In the genomic region with DNA sequence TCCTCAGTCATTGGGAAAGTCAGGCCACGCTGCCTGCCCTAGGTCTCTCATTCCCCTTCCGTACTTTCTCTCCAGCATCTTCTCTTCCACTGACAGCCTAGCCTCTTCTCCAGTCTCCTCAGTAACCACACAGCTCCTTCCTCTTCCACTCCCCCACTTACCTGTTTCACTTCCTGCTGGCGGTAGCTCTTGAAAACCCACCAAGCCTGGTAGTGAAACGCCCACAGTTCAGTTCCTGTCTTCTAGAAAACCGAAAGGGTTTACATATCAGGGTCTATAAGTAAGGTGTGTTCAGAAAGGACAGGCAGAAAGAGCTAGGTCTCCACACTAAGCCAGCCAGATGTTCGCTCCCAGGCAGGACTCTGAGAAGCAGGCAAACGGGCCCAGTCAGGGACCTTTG, we compare ENCODE assay signal across 1 mouse cellular context.
TF ChIP-seq lines count a peak whose summit lies in the region.

No protein-coding gene starts in this region.

TF ChIP-seq in CH12.LX, 34 proteins besides CTCF, POLR2A, EP300 and RAD21 (continued from another document):
- TF ChIP-seq MAX (IDR thresholded peaks at IDR 0.05; ENCODE audit: low read length) (no peak), RCOR1 (conservative IDR thresholded peaks at IDR 0.05; ENCODE audit: low read depth, low read length) (peak; percentile 76; the same call in 1 of the 2 replicates), IRF4 (IDR thresholded peaks at IDR 0.05; ENCODE audit: low read depth, low read length) (peak; percentile 93), POLR2AphosphoS2 (IDR thresholded peaks at IDR 0.05; ENCODE audit: low read depth, low read length) (no peak), NRF1 (IDR thresholded peaks at IDR 0.05; ENCODE audit: low read depth, low read length) (no peak), MXI1 (IDR thresholded peaks at IDR 0.05; ENCODE audit: low read depth, low read length) (no peak)
